9 mouse cellular contexts compared by ENCODE assay signal in the genomic region with DNA sequence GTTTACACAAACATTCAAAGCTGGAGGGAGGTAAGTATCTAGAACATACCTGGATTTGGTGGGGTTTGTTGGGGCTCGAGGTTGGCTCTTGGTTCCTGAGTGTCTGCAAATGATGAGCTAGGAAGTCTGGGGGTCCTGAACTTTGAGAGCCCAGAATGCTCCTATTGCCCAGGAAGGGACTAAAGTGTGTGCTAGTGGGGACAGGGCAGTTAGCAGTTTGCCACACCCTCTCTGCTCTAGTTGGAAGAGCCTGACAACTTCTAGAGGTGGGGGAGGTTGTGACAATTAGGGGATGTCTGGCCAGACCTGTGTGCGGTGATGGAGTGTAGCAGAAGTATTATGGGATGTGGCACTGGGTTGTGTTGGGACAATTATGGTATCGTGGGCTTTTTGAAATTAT. TPM values are rescaled to one million over a fixed set of nuclear protein-coding genes. Genes with fewer than 3 reads are reported as not detected.
DNase-seq lines count a peak whose midpoint lies in the region; ATAC-seq lines count a peak whose summit lies in the region.
"Had no signal": no experiment of that assay in that cellular context is flagged by ENCODE, and none has a peak within 500 bp of the region (broad histone marks: within the 10 kb centered on the region; RNA-seq: fewer than 3 reads in every experiment).

No protein-coding gene starts in this region.

- H3K27ac ChIP-seq in heart, embryonic 13.5 days (replicated peaks): peak overlapping the region; percentile 96
- H3K27ac ChIP-seq in hindbrain, embryonic 13.5 days: peak overlapping the region; percentile 96
- peak overlapping the region; percentile 97 for H3K27ac ChIP-seq in midbrain, embryonic 12.5 days (replicated peaks)

- no peak overlapping the region for H3K4me2 ChIP-seq in heart, embryonic 13.5 days
- no peak overlapping the region for H3K4me2 ChIP-seq in hindbrain, embryonic 13.5 days
- no peak overlapping the region for H3K4me2 ChIP-seq in midbrain, embryonic 12.5 days (replicated peaks)

- no peaks in the 10 kb centered on the region for H3K27me3 ChIP-seq in heart, embryonic 13.5 days (replicated peaks)
- H3K27me3 ChIP-seq in hindbrain, embryonic 13.5 days: no peaks in the 10 kb centered on the region
- no peaks in the 10 kb centered on the region for H3K27me3 ChIP-seq in midbrain, embryonic 12.5 days

- H3K9me3 ChIP-seq in heart, embryonic 13.5 days: no peaks in the 10 kb centered on the region
- no peaks in the 10 kb centered on the region for H3K9me3 ChIP-seq in hindbrain, embryonic 13.5 days
- H3K9me3 ChIP-seq in midbrain, embryonic 12.5 days: no peaks in the 10 kb centered on the region

- H3K4me1 ChIP-seq in heart, embryonic 13.5 days: peaks cover 41% of the 10 kb centered on the region
- H3K4me1 ChIP-seq in hindbrain, embryonic 13.5 days (replicated peaks): peaks cover 37% of the 10 kb centered on the region
- H3K4me1 ChIP-seq in midbrain, embryonic 12.5 days: peaks cover 40% of the 10 kb centered on the region

- DNase-seq in heart, postnatal 4 days: no peak
- DNase-seq in embryo, embryonic 11 days: peak; percentile 30
- DNase-seq in frontal cortex, postnatal 25 days (ENCODE audit: low spot score in 2 of 2): no peak
- no peak for DNase-seq in left cerebral cortex, postnatal 10 days (ENCODE audit: extremely low spot score in 1 of 2, low spot score in 2 of 2)
- DNase-seq: cerebellum, adult 11 months had no signal

- H3K4me3 ChIP-seq in heart, embryonic 13.5 days: no peak overlapping the region
- no peak overlapping the region for H3K4me3 ChIP-seq in hindbrain, embryonic 13.5 days
- no peak overlapping the region for H3K4me3 ChIP-seq in midbrain, embryonic 12.5 days

- 46% methylated on average over 3 of the region's 3 CpGs for WGBS in heart, embryonic 13.5 days
- WGBS in hindbrain, embryonic 13.5 days: 58% methylated on average over 3 of the region's 3 CpGs
- 67% methylated on average over 3 of the region's 3 CpGs for WGBS in midbrain, embryonic 12.5 days

- no peak overlapping the region for H3K9ac ChIP-seq in heart, embryonic 13.5 days
- H3K9ac ChIP-seq in hindbrain, embryonic 13.5 days: no peak overlapping the region
- no peak overlapping the region for H3K9ac ChIP-seq in midbrain, embryonic 12.5 days (replicated peaks)

- ATAC-seq in heart, embryonic 13.5 days (ENCODE audit: extremely low read depth, insufficient number of reproducible peaks, low FRiP score, low TSS enrichment): no peak
- peak; percentile 2; the same call in 1 of the 2 replicates for ATAC-seq in hindbrain, embryonic 13.5 days (ENCODE audit: low FRiP score)
- no peak for ATAC-seq in midbrain, embryonic 12.5 days (ENCODE audit: low FRiP score, low read depth)
- ATAC-seq in megakaryocyte-erythroid progenitor cell, adult 5-6 weeks (replicated peaks; ENCODE audit: low FRiP score, low TSS enrichment, poor library complexity, severe bottlenecking): no peak

- H3K36me3 ChIP-seq in heart, embryonic 13.5 days: peaks cover 19% of the 10 kb centered on the region
- H3K36me3 ChIP-seq in hindbrain, embryonic 13.5 days: peaks cover 16% of the 10 kb centered on the region
- peaks cover 20% of the 10 kb centered on the region for H3K36me3 ChIP-seq in midbrain, embryonic 12.5 days

- intact Hi-C loops in left cerebral cortex, postnatal 10 days (cut with DNase I): no loop called here

RNA-seq across cellular contexts. Expression of a gene that starts 0.9 kb away (rescaled TPM):
- 57.5 and 67.0 TPM in 2 replicates for polyA plus RNA-seq in heart, embryonic 13.5 days (2015; fragmentation: Nextera tagmentation; extraction: Ambion mirVana)
- 100 to 1,000 TPM; 202 to 210 TPM for total RNA-seq in heart, postnatal 4 days (2021)
- polyA plus RNA-seq in hindbrain, embryonic 13.5 days (2015; fragmentation: Nextera tagmentation; extraction: Ambion mirVana): 123 and 126 TPM in 2 replicates
- 127 and 132 TPM in 2 replicates for polyA plus RNA-seq in midbrain, embryonic 12.5 days (2016; fragmentation: Nextera tagmentation; extraction: Ambion mirVana)
- total RNA-seq in left cerebral cortex, postnatal 10 days (2021): 100 to 1,000 TPM; 147 to 157 TPM
- 153 and 188 TPM in 2 replicates for total RNA-seq in megakaryocyte-erythroid progenitor cell, adult 5-6 weeks (2014; fragmentation: Nextera tagmentation)
- total RNA-seq in megakaryocyte-erythroid progenitor cell, adult 5-6 weeks (2017): 438 and 492 TPM in 2 replicates

RNA-seq across cellular contexts. Expression of a gene that starts 27.1 kb away (rescaled TPM):
- polyA plus RNA-seq in heart, embryonic 13.5 days (2015; fragmentation: Nextera tagmentation; extraction: Ambion mirVana): 0.24 and 0.63 TPM in 2 replicates
- total RNA-seq in heart, postnatal 4 days (2021): not detected
- polyA plus RNA-seq in hindbrain, embryonic 13.5 days (2015; fragmentation: Nextera tagmentation; extraction: Ambion mirVana): 0.55 and 0.65 TPM in 2 replicates
- polyA plus RNA-seq in midbrain, embryonic 12.5 days (2016; fragmentation: Nextera tagmentation; extraction: Ambion mirVana): 0.16 and 0.26 TPM in 2 replicates
- total RNA-seq in left cerebral cortex, postnatal 10 days (2021): 1 to 10 TPM in 1 of 2 experiments, under 1 TPM in 1; 0.45 to 1.0 TPM
- total RNA-seq in megakaryocyte-erythroid progenitor cell, adult 5-6 weeks (2014; fragmentation: Nextera tagmentation): not detected in 2 replicates
- 4.3 TPM in 1 of 2 replicates, not detected in the other for total RNA-seq in megakaryocyte-erythroid progenitor cell, adult 5-6 weeks (2017)

RNA-seq across cellular contexts. Expression of a gene that starts 36.9 kb away (rescaled TPM):
- 42.7 and 48.1 TPM in 2 replicates for polyA plus RNA-seq in heart, embryonic 13.5 days (2015; fragmentation: Nextera tagmentation; extraction: Ambion mirVana)
- total RNA-seq in heart, postnatal 4 days (2021): 10 to 100 TPM; 24.4 to 25.3 TPM
- 47.9 and 48.6 TPM in 2 replicates for polyA plus RNA-seq in hindbrain, embryonic 13.5 days (2015; fragmentation: Nextera tagmentation; extraction: Ambion mirVana)
- polyA plus RNA-seq in midbrain, embryonic 12.5 days (2016; fragmentation: Nextera tagmentation; extraction: Ambion mirVana): 54.1 and 56.4 TPM in 2 replicates
- total RNA-seq in left cerebral cortex, postnatal 10 days (2021): 10 to 100 TPM; 32.4 to 35.6 TPM
- total RNA-seq in megakaryocyte-erythroid progenitor cell, adult 5-6 weeks (2014; fragmentation: Nextera tagmentation): 92.2 and 114 TPM in 2 replicates
- 108 and 125 TPM in 2 replicates for total RNA-seq in megakaryocyte-erythroid progenitor cell, adult 5-6 weeks (2017)

RNA-seq across cellular contexts. Expression of a gene that starts 45.4 kb away (rescaled TPM):
- 5.4 and 6.6 TPM in 2 replicates for polyA plus RNA-seq in heart, embryonic 13.5 days (2015; fragmentation: Nextera tagmentation; extraction: Ambion mirVana)
- 1 to 10 TPM; 1.7 to 3.2 TPM for total RNA-seq in heart, postnatal 4 days (2021)
- 17.5 and 19.7 TPM in 2 replicates for polyA plus RNA-seq in hindbrain, embryonic 13.5 days (2015; fragmentation: Nextera tagmentation; extraction: Ambion mirVana)
- 18.0 and 18.9 TPM in 2 replicates for polyA plus RNA-seq in midbrain, embryonic 12.5 days (2016; fragmentation: Nextera tagmentation; extraction: Ambion mirVana)
- 1 to 10 TPM; 8.0 to 8.7 TPM for total RNA-seq in left cerebral cortex, postnatal 10 days (2021)
- total RNA-seq in megakaryocyte-erythroid progenitor cell, adult 5-6 weeks (2014; fragmentation: Nextera tagmentation): 8.6 and 16.5 TPM in 2 replicates
- total RNA-seq in megakaryocyte-erythroid progenitor cell, adult 5-6 weeks (2017): 0.95 and 8.6 TPM in 2 replicates

RNA-seq across cellular contexts. Expression of a gene that starts 50.2 kb away (rescaled TPM):
- polyA plus RNA-seq in heart, embryonic 13.5 days (2015; fragmentation: Nextera tagmentation; extraction: Ambion mirVana): 9.4 and 9.5 TPM in 2 replicates
- total RNA-seq in heart, postnatal 4 days (2021): 10 to 100 TPM; 18.0 to 18.6 TPM
- polyA plus RNA-seq in hindbrain, embryonic 13.5 days (2015; fragmentation: Nextera tagmentation; extraction: Ambion mirVana): 17.2 and 19.7 TPM in 2 replicates
- 18.7 and 18.8 TPM in 2 replicates for polyA plus RNA-seq in midbrain, embryonic 12.5 days (2016; fragmentation: Nextera tagmentation; extraction: Ambion mirVana)
- 10 to 100 TPM; 38.7 to 40.2 TPM for total RNA-seq in left cerebral cortex, postnatal 10 days (2021)
- total RNA-seq in megakaryocyte-erythroid progenitor cell, adult 5-6 weeks (2014; fragmentation: Nextera tagmentation): 18.3 and 22.7 TPM in 2 replicates
- 10.3 and 12.8 TPM in 2 replicates for total RNA-seq in megakaryocyte-erythroid progenitor cell, adult 5-6 weeks (2017)
